Mouse (Mus musculus): Measurements from ENCODE around the gene Ly6g6e.
"Not testable (repeated sequence)": the region's sequence is repeated elsewhere in the genome, so short reads cannot be mapped to it uniquely, and the experiment has no call there.

Gene Ly6g6e

DNA sequence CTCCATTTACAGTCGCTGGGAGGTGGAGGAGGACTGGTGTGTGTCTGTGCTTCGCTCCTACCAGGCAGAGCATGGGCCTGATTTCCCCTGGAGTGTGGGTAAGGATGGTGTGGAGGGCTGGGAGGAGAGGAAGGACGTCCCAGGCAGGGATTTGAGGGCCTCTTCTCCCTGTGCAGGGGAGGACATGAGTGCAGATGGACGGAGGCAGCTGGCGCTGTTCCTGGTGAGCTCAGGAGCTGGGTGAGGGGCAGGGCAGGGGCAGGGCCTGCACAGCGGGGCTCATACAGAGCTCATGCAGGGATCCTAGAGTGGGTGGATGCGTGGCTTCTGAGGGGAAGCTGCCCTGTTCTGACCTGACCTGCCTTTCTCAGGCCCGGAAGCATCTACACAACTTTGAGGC, 25.6 kb downstream of the Ly6g6e start:
- no peak for DNase-seq (ENCODE audit: low read depth, low spot score)

DNA sequence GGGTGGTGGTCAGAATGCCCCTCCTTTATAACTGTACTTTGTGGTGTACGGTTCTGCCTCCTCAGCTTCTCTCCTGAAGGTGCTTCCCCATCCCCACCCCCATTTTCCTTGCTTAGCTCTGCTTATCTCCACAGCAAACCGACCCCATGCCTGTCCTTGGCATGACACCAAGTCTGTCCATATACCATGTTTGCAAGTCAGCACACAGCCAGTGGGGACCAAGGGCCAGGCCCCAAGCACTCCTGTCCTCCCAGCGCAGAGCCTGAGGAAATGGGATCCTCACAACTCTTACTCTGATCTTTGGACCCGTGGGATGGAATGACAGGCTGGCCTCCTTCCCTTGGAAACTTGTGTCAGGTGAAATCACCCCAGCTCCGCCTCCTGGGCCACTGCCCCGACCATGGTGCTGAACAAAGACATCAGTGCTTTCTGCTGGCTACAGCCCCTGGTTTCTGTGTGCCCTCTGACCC, 26.6 kb downstream of the Ly6g6e start:
- no peak for DNase-seq (ENCODE audit: low read depth, low spot score)

DNA sequence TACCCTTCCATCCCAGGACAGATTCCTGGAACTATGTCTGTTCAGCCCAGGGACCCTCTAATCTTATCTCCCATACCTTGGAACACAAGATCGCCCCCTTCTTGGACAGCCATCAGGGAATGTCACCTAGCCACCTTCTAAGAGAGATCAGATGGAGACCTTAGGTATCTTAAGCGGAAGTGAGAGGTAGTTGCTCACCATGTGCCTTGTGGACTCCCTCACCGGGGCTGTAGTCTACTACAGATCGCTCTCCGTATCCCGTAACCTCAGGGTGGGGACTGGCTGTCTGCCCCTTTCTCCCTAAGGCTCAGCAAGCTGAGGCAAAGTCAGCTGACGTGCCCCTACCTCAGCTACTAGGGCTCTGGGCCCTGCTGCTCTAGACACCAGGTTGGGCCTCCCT, 27.4 kb downstream of the Ly6g6e start:
- no peak for DNase-seq (ENCODE audit: low read depth, low spot score)

DNA sequence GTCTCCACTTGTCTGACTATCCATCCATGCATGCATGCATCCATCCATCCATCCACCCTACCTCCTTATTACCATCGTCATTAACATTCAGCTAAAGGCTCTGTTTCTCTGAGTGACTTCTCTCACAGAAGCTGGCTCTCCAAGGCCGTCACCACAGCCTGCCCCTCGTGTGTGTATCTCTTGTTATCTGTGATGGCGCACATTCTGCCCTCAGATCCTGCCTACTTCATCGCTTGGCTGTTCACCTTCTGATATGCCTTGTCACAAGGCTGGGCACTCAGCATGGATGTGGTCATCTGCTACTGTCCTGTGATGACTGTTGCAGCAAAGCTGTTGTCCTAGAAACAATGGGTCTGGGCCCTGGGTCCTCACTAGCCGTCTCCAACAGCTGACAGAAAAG, 28.1 kb downstream of the Ly6g6e start:
- DNase-seq (ENCODE audit: low read depth, low spot score) = no peak

DNA sequence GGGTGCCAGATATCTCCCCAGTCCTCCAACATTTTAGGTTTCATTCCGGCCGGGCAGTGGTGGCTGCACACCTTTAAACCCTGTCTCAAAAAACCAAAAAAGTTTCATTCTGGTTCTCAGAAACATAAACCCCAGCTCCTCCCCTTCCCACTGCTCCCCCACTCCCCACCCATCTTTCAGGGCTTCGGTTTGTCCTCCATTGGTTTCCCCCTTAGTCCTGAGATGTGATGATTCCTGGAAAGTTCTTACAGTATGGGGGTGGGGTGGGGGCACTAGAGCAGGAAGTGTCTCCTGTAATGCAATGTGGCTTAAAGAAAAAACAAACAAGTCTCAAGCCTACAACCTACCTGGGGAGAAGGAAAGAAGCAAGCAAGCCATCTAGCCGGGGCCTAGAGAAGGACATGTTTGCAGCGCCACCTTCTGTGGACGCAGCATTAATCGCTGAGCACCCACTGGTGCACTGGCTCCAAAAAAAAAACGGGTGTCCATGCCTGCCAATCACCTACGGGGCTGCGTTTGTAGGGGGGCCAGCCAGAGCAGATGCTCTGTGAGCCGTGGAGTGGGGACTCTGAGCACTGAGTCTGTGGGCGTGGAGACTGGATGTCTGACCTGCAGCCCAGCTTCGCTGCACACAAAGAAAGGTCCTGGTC, 29.2 kb downstream of the Ly6g6e start:
- DNase-seq (ENCODE audit: low read depth, low spot score) = no peak

DNA sequence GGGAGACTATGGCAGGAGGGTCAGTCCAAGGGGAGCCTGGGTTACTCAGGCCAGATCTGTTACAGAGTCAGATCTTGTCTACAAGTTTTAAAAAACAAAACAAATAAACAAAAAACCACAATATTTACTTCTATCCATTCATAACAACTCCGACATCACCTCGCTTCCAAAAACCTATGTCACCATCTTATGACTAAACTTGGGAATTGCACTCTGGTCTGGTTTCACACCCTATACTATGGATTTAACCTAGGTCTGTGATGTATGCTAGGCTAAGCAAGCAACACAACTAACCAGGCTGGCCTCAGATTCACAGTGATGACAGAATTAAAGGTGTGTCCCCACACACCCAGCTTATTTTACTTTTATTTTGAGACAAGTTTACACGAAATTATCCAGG, 29.8 kb downstream of the Ly6g6e start:
- DNase-seq (ENCODE audit: low read depth, low spot score) = no peak

DNA sequence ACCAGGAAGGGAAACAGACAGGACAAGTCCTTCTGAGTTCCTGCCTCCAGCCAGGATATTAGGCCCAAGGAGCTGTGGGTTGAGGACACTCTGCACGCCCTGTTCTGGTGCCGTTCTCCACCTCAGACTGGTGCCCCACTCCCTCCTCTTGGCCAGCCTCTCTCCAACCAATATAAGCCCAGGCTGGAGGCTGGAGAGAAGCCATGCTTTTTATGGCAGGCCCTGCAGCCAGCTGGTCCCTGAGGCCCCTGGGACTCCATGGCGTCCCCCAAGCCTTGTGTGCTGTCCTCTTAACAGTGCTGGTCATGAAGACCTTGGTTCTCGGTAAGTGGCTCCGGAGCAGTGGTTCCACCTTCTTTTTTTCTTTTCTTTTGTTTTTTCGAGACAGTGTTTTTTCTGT, 31.4 kb downstream of the Ly6g6e start, which contains the start of gene Ly6g5c:
Ly6g5c (plus strand) TSS at position 183 of the 400 bp plus-strand sequence.
- DNase-seq (ENCODE audit: low read depth, low spot score) = no peak

DNA sequence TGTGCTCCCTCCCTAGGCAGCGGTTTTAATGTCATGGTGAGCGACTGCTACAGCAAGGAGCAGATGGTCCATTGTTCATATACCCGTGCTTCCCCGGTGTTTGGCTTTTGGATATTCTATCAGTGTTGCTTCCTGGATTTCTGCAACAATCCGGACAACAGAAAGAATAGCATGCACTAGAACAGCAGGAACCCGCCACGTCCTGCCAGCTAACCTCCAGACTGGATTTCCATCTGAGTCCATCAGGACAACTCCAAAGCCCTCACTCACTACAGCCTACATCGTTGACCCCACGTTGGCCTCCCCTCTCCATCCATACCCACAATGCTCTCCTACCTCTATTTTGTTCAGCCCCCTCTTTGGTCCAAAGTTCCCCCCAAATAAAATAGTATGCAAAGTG, 35.1 kb downstream of the Ly6g6e start:
- DNase-seq (ENCODE audit: low read depth, low spot score) = no peak

DNA sequence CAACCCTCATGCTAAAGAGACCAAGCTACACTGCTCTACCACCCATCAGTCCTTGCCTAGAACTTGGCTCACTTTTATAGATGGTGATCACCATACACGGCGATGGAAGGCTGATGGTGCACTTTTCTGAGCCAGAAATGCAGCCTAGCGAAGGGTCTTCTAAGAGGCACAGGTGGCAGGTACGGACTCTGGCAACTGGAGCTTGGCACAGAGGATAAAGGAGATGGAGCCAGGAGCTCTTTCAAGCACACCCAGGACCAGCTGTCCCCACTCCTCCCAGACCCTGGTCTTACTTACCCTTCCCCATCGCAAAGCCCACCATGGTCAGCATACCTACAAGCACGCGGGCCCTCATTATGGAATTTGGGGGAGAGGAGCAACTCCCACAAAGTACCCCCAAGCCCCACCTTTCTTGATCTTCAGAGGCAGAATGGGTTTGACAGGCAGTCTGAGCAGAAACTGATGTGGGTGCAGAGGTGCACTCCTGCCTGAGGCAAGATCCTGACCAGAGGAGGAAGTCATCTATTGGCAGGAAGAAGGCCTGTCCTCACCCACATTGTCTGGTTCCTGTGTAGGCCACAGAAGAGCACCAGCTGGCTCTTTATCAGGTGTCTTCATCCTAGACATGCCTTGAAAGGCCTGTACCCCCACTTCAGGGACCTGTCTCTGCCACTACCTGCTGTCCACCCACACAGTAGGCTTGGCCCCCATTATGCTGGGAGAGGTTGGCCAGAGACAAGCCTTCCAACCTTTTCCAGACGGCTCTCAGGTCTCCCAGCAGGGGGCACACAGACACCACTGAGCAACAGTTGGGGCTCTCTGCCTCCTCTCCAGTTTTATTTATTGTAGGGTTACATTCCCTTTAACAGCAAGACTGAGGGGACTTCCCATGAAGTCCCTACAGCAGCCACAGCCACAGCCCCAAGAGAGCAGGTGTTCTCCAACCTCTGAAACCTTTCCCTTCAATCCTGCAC, 38.6 kb downstream of the Ly6g6e start, which contains the start of gene Ly6g5b:
Ly6g5b (minus strand) TSS at position 383 of the 974 bp plus-strand sequence.
- DNase-seq (ENCODE audit: low read depth, low spot score) = no peak

DNA sequence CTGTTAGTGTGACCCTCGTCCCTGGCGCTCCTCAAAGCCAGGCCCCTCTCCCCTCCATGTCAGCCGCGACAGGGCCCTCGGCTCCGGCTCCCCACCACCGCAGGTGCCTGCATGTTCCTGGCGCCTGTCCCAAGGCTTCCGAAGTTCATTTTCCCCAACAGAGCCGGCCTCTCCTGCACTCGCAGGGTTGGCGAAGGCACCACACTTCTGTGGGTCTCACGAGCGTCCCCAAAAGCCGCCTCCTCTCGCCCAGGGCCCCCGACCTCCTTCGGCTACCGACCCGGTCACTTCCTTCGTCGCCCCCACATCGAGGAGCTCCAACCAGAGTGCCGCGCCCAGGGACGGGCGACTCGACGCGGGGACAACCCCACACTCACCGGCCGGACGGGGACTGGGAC, 44.0 kb downstream of the Ly6g6e start:
- no peak for DNase-seq (ENCODE audit: low read depth, low spot score)

DNA sequence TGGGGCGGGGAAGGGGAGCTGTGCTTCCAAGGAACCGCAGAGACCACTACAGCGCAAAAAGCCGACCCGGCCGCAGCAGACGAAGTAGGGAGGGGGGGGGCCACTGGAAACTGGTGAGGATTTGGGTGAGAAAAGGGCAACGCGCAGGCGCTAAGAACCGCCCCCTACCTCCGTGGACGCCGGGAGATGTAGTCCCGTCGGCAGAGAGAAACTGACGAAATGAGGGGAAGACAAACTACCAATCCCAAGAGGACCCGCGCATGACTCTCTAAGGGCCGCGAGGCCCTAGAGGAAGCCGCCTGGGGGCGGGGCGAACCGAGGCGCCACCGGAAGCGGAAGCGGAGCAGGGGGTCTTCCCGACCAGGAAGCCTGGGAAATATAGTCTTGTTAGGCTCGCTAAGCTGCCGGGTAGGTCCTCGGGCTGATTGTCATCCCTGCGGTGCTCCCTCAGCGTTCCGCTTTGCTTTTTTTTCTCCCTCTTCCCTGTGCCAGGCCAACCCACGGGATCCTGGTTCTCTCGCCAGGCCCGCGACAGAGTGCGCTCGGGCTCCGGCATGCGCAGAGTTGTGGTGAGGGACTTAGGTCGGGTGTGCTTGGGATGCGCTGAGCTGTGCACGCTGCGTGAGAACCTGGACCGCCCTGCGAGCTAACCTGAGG, 44.6 kb downstream of the Ly6g6e start, which contains the start of gene Gpank1:
Gpank1 (plus strand) TSS at position 313 of the 657 bp plus-strand sequence.
- DNase-seq (ENCODE audit: low read depth, low spot score) = peak; percentile 98

DNA sequence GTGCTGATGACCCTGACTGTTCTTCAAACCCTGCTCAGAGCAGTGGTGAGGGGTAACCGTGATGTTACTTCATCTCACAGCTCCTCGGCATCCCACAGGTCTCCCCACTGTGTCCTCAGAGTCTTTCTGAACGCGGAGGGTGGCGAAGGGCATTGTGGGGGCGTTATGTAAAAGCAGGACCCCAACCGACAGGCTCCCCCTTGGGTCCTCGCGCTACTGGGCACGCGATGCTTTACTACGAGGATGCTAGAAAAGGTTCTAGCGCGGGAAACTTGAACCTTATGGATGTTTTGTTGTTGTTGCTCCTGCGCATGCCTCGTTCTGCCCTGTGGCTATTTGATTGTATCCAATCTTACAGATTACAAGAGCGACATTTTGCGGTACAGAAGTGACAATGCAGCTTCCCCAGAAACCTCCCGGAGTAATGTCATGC, 45.2 kb downstream of the Ly6g6e start, which contains the start of gene Csnk2b:
Csnk2b (minus strand) TSS at position 183 of the 433 bp plus-strand sequence.
- DNase-seq (ENCODE audit: low read depth, low spot score) = peak; percentile 44

DNA sequence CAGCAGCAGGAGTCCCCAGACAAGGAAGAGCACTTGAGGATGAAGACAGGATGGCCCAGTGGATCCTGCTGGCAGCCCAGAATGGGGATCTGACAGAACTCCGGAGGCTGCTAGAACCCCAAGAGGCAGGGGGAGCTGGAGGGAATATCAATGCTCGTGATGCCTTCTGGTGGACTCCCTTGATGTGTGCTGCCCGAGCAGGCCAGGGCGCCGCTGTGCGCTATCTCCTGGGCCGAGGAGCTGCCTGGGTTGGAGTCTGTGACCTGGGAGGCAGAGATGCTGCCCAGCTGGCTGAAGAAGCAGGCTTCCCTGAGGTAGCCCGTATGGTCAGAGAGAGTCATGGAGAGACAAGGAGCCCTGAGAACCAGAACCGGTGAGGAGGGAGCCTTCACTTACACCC, 46.6 kb downstream of the Ly6g6e start:
- not testable (repeated sequence) for DNase-seq (ENCODE audit: low read depth, low spot score)

DNA sequence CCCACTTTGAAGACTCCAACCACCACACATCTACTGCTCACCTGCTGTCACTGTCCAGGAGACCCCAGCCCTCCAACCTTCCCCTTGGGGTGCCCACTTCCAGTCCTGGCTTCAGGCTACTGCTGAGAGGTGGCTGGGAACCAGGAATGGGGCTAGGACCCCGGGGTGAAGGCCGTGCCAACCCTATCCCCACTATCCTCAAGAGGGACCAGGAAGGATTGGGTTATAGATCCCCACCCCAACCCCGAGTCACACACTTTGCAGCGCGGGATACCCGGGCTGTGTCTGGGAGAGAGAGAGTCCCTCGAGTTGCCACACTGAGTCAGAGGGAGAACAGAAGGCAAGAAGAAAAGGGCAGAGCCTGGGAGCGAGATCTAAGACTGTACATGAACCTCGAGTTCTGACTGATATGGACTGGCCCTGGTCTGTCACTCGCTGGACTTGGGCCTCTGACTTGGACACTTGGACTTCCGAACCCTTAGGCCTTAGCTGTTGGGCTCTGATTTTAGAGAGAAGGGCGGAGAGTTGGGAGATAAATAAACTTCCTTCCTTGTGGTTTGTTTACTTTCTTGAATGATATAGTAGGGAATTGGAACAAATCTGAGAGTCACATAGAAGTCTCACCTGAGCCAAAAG, 47.7 kb downstream of the Ly6g6e start:
- not testable (repeated sequence) for DNase-seq (ENCODE audit: low read depth, low spot score)

DNA sequence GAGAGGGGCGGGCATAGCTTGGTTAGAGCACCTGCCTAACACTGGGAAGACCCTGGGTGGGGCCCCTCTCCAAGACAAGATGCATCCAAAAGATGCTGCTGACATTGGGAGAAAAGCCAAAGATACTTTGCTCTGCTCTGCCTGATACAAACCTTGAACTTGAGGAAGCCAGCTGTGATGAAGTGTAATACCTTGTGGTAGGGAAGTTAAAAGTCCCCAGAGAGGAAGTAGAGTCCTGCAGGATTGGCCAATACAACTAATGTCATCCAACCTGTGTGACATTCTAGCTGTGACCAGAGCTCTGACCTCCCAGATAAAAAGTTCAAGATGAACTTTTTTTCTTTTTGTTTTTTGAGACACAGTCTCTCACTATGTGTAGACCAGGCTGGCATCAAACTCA, 48.4 kb downstream of the Ly6g6e start:
- DNase-seq (ENCODE audit: low read depth, low spot score) = no peak

DNA sequence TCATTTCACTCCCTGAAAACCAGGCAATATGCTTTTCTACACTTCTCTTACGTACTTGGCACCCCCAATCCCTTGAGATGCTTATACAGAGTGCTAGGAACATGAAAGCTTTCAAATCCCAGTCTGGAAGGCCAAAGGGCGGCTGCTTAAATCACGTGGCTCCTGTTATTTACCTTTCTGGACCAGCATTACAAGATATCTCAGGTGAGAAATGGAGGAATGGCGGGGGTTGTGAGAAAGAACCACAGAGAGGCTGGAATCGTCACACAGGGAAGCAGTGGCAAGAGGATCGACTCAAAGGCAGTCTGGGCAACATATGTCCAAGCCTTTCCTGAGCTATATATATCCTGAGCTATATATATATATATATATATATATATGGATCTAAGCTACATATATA, 48.9 kb downstream of the Ly6g6e start:
- DNase-seq (ENCODE audit: low read depth, low spot score) = no peak

DNA sequence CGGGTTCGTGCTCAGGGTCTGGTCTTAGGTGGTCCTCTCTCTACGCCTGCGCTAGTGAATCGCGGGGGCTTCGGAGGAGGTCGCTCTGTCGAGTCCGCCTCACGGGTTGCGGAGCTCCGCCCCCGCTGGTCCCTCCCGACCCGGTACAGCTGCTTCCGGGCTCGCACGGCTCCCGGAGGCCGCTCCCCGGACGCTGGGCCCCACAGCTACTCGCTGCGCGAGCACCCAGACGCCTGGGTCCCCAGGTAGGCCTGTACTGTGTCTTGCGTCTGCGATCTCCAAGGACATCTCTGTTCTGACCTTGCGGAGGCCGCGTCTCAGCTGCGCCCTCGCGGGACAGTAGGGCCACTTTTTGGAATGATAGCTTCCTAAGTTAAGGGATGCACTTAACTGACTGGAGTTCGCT, 49.5 kb downstream of the Ly6g6e start, which contains the start of gene D17H6S53E:
D17H6S53E (plus strand) TSS at position 168 of the 406 bp plus-strand sequence.
- DNase-seq (ENCODE audit: low read depth, low spot score) = peak; percentile 45

DNA sequence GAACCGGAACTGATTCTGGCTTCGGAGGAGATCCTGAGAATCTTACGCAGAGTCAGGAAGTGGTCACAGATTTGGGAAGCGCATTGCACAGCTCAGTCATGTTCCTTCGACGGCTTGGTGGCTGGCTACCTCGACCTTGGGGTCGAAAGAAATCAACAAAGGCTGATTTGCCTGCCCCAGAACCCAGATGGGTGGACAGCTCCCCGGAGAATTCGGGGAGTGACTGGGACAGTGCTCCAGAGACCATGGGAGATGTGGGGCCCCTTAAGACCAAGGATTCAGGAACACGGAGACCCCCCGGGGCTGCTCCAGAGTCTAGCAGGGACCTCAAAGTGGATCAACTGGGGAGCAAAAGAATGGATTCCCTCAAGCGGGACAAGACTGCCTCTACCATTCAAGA, 50.3 kb downstream of the Ly6g6e start:
- DNase-seq (ENCODE audit: low read depth, low spot score) = no peak
